Comparison of ENCODE assay signal across 13 mouse cellular contexts in the genomic region with DNA sequence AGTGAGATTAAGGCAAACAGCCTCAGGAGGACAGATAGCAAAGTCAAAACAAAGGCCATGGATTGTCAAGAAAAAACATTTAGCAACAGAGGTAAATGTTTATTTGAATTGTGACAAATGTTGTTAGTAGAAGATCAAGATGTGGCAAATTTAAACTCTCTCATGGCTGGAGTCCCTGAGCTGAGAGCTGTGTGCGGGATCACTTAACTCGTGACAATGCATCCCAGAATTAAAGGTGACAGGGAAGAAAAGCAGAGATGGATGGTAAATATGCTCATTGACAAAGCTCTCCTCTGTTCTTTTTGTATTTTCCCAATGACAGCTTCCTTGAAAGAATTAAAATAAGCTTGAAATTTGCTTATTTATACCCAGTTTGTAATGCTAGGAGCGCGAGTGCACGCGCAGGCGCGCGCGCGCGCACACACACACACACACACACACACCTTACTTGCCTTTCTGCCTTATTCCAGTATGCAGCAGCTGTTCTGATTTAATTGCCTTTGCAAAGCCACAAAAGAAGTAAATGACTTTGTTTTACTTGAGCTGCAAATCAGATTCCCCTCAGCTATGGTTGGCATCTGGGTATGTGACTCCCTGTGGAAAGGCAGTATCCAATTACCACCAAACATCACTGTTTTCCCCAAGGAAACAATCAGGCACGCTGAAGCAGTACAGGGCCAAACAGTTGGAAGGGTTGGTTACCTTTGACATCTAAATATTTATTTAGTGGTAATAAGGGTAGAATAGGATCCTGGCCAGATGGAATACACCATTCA.
A peak's percentile ranks its signal among the peaks of the same experiment; 100 is the strongest.
DNase-seq lines count a peak whose midpoint lies in the region; ATAC-seq lines count a peak whose summit lies in the region.
"Had no signal": no experiment of that assay in that cellular context is flagged by ENCODE, and none has a peak within 500 bp of the region (broad histone marks: within the 10 kb centered on the region; RNA-seq: fewer than 3 reads in every experiment).

No protein-coding gene starts in this region.

- no peak overlapping the region for H3K9ac ChIP-seq in kidney, embryonic 14.5 days (ENCODE audit: low read depth, low read length)
- no peak overlapping the region for H3K9ac ChIP-seq in forebrain, embryonic 14.5 days (ENCODE audit: low read length)
- no peak overlapping the region for H3K9ac ChIP-seq in limb, embryonic 11.5 days (ENCODE audit: low read length)
- H3K9ac ChIP-seq in neural tube, embryonic 12.5 days = no peak overlapping the region
- H3K9ac ChIP-seq: liver, embryonic 15.5 days; stomach, embryonic 15.5 days had no signal

- ATAC-seq in kidney, embryonic 14.5 days (ENCODE audit: low FRiP score, low TSS enrichment) = peak; percentile 90
- peak; percentile 60 for ATAC-seq in forebrain, embryonic 14.5 days
- peak; percentile 70; the same call in 1 of the 2 replicates for ATAC-seq in limb, embryonic 11.5 days (ENCODE audit: insufficient number of reproducible peaks, low FRiP score, low TSS enrichment, low read depth)
- peak; percentile 83 for ATAC-seq in neural tube, embryonic 12.5 days (ENCODE audit: low FRiP score, low read depth)
- ATAC-seq: Patski had no signal

- H3K27ac ChIP-seq in kidney, embryonic 14.5 days (ENCODE audit: low read depth, low read length) = no peak overlapping the region
- no peak overlapping the region for H3K27ac ChIP-seq in forebrain, embryonic 14.5 days (ENCODE audit: low read depth, low read length)
- H3K27ac ChIP-seq in limb, embryonic 11.5 days (replicated peaks; ENCODE audit: low read depth, low read length) = no peak overlapping the region
- no peak overlapping the region for H3K27ac ChIP-seq in neural tube, embryonic 12.5 days
- H3K27ac ChIP-seq: layer of hippocampus, adult 2 months; liver, embryonic 15.5 days; stomach, embryonic 15.5 days had no signal

- DNase-seq in kidney, adult 18-20 months = no peak
- DNase-seq in forebrain, embryonic 14.5 days (ENCODE audit: low spot score) = peak; percentile 46
- DNase-seq in limb, embryonic 11.5 days (ENCODE audit: low spot score) = peak; percentile 46
- no peak for DNase-seq in urinary bladder, postnatal 4 days (ENCODE audit: low spot score in 2 of 2)
- DNase-seq in gastrocnemius, postnatal 36 days = no peak
- DNase-seq in urinary bladder, adult 18-20 months (ENCODE audit: low spot score in 2 of 2) = no peak

- 76% methylated on average over 13 of the region's 13 CpGs for WGBS in kidney, embryonic 14.5 days
- 81% methylated on average over 13 of the region's 13 CpGs for WGBS in forebrain, embryonic 14.5 days
- 79% methylated on average over 13 of the region's 13 CpGs for WGBS in limb, embryonic 11.5 days
- WGBS in neural tube, embryonic 12.5 days = 56% methylated on average over 13 of the region's 13 CpGs

- intact Hi-C loops in gastrocnemius, postnatal 36 days (cut with DNase I) = no loop called here

- no peaks in the 10 kb centered on the region for H3K36me3 ChIP-seq in kidney, embryonic 14.5 days (ENCODE audit: control insufficient read depth, insufficient read depth, low read length)
- no peaks in the 10 kb centered on the region for H3K36me3 ChIP-seq in forebrain, embryonic 14.5 days (ENCODE audit: control insufficient read depth, insufficient read depth, low read length)
- no peaks in the 10 kb centered on the region for H3K36me3 ChIP-seq in limb, embryonic 11.5 days (ENCODE audit: control insufficient read depth, insufficient read depth, low read length)
- no peaks in the 10 kb centered on the region for H3K36me3 ChIP-seq in neural tube, embryonic 12.5 days
- H3K36me3 ChIP-seq: liver, embryonic 15.5 days; stomach, embryonic 15.5 days had no signal

- no peak overlapping the region for H3K4me2 ChIP-seq in kidney, embryonic 14.5 days (replicated peaks; ENCODE audit: low read depth, low read length)
- H3K4me2 ChIP-seq in forebrain, embryonic 14.5 days (ENCODE audit: low read length) = no peak overlapping the region
- H3K4me2 ChIP-seq in limb, embryonic 11.5 days (ENCODE audit: low read depth, severe bottlenecking) = no peak overlapping the region
- peak overlapping the region; percentile 22; the same call in 1 of the 2 replicates for H3K4me2 ChIP-seq in neural tube, embryonic 12.5 days (replicated peaks)
- H3K4me2 ChIP-seq: liver, embryonic 15.5 days; stomach, embryonic 15.5 days had no signal

- H3K4me3 ChIP-seq in kidney, embryonic 14.5 days (ENCODE audit: low read length) = no peak overlapping the region
- no peak overlapping the region for H3K4me3 ChIP-seq in forebrain, embryonic 14.5 days (ENCODE audit: low read depth, low read length)
- no peak overlapping the region for H3K4me3 ChIP-seq in limb, embryonic 11.5 days (ENCODE audit: low read depth, low read length)
- H3K4me3 ChIP-seq in neural tube, embryonic 12.5 days = no peak overlapping the region
- H3K4me3 ChIP-seq: layer of hippocampus, adult 2 months; liver, embryonic 15.5 days; megakaryocyte, embryonic 14.5 days; stomach, embryonic 15.5 days had no signal

- no peaks in the 10 kb centered on the region for H3K27me3 ChIP-seq in kidney, embryonic 14.5 days (ENCODE audit: control insufficient read depth, insufficient read depth, low read length)
- H3K27me3 ChIP-seq in forebrain, embryonic 14.5 days (replicated peaks; ENCODE audit: control insufficient read depth, insufficient read depth, low read length) = no peaks in the 10 kb centered on the region
- H3K27me3 ChIP-seq in limb, embryonic 11.5 days (ENCODE audit: control insufficient read depth, insufficient read depth, low read length) = no peaks in the 10 kb centered on the region
- no peaks in the 10 kb centered on the region for H3K27me3 ChIP-seq in neural tube, embryonic 12.5 days (replicated peaks)
- H3K27me3 ChIP-seq: liver, embryonic 15.5 days; megakaryocyte, embryonic 14.5 days; stomach, embryonic 15.5 days had no signal

- H3K4me1 ChIP-seq in kidney, embryonic 14.5 days (ENCODE audit: control insufficient read depth, insufficient read depth, low read length) = no peaks in the 10 kb centered on the region
- 0 out of 2 replicates have a peak, but pooled peaks cover 3% of the 10 kb centered on the region for H3K4me1 ChIP-seq in forebrain, embryonic 14.5 days (ENCODE audit: control insufficient read depth, insufficient read depth, low read length)
- H3K4me1 ChIP-seq in limb, embryonic 11.5 days (ENCODE audit: control insufficient read depth, insufficient read depth, low read length) = no peaks in the 10 kb centered on the region
- peaks cover 3% of the 10 kb centered on the region; the same call in 1 of the 2 replicates for H3K4me1 ChIP-seq in neural tube, embryonic 12.5 days
- H3K4me1 ChIP-seq: liver, embryonic 15.5 days; megakaryocyte, embryonic 14.5 days; stomach, embryonic 15.5 days had no signal

- H3K9me3 ChIP-seq in kidney, embryonic 14.5 days (ENCODE audit: control insufficient read depth, low read length) = no peaks in the 10 kb centered on the region
- H3K9me3 ChIP-seq in forebrain, embryonic 14.5 days (replicated peaks; ENCODE audit: control insufficient read depth, low read length) = no peaks in the 10 kb centered on the region
- H3K9me3 ChIP-seq in limb, embryonic 11.5 days (ENCODE audit: control insufficient read depth, low read length) = no peaks in the 10 kb centered on the region
- no peaks in the 10 kb centered on the region for H3K9me3 ChIP-seq in neural tube, embryonic 12.5 days
- H3K9me3 ChIP-seq: liver, embryonic 15.5 days; megakaryocyte, embryonic 14.5 days; stomach, embryonic 15.5 days had no signal

Comparison
In these comparisons a context has a peak if more than half of its experiments do, and no peak if none do; other contexts are left out.
1. DNase-seq: peak in forebrain, embryonic 14.5 days (single experiment) and limb, embryonic 11.5 days (single experiment); none in kidney, adult 18-20 months (single experiment), urinary bladder, postnatal 4 days (0 of 2), gastrocnemius, postnatal 36 days (0 of 2) and urinary bladder, adult 18-20 months (0 of 2).
2. Peak in every context shown above with its lines, with median percentiles within 50 percentile points of each other: ATAC-seq.